Mouse (Mus musculus): ENCODE measurements around the gene Fbxo42. TPM values are rescaled to one million over a fixed set of nuclear protein-coding genes. Genes with fewer than 3 reads are reported as not detected.

The Fbxo42 gene
- polyA plus RNA-seq, 1 experiment from 2014 or later = 31.7 TPM

GRCm38 (mm10) chr4:141238492-141239387 lies 91.0 kb downstream of the Fbxo42 start:
- Histone ChIP-seq H3K27me3 (ENCODE audit: control insufficient read depth, insufficient read depth, low read length) (peaks cover 30% of the 10 kb centered on the region), H3K9ac (replicated peaks; ENCODE audit: low read depth, low read length) (peak overlapping the region; percentile 28; the same call in 1 of the 2 replicates)

DNA sequence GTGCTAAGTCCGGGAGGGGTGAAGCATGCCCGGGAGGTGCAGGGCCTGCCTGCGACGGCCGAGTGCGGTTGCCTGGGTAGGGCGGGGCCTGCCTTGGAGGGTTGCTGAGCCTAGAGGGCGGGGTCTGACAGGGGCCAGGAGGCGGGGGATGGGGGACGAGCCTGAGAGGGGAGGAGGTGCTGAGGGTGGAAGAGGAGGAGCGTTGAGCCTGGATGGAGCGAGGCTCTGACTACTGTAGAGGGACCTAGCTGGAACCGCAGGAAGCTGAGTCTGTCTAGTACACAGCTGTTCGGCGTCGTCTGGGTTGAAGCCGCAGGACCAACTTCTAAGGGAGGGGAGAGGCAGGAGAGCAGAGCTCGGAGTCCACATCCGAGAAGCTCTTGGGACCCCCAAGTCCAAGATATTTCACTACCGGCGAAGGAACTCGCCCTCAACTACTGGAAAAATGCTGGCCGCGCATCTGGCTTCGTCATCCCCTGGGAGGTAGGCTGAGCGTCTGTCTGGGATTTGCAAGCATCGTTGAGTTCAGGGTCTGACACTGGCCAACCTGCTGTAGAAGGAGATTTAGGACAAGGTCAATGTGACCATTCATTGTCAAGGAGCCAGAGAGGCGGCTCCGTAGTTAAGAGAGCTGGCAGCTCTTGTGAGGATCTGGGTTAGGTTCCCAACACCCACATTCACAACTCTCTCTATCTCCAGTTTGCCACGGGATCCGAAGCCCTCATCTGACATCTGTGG lies 91.8 kb downstream of the Fbxo42 start, which contains the start of gene Arhgef19:
TSS of gene Arhgef19 (plus strand) at position 112 of the 738 bp plus-strand sequence.
- Histone ChIP-seq H3K4me1 (ENCODE audit: control insufficient read depth, insufficient read depth, low read length) (peaks cover 19% of the 10 kb centered on the region), H3K27ac (ENCODE audit: low read depth, low read length) (no peak within 1 kb of the TSS), H3K36me3 (ENCODE audit: control insufficient read depth, insufficient read depth, low read length) (no peaks in the 10 kb centered on the region), H3K9ac (replicated peaks; ENCODE audit: low read depth, low read length) (peak within 1 kb of the TSS; percentile 28), H3K4me2 (ENCODE audit: low read depth, low read length) (peak within 1 kb of the TSS; percentile 55), H3K4me3 (ENCODE audit: low read depth, low read length) (peak within 1 kb of the TSS; percentile 26), H3K27me3 (ENCODE audit: control insufficient read depth, insufficient read depth, low read length) (peaks cover 30% of the 10 kb centered on the region), H3K9me3 (ENCODE audit: control insufficient read depth, low read length) (no peaks in the 10 kb centered on the region)
- 1% methylated on average over 31 of the region's 31 CpGs for WGBS
- peak; percentile 84 for ATAC-seq (ENCODE audit: low read depth)

More at GRCm38 (mm10) chr4:141238492-141239387, 91.0 kb downstream of the Fbxo42 start:
- peaks cover 19% of the 10 kb centered on the region for H3K4me1 ChIP-seq (ENCODE audit: control insufficient read depth, insufficient read depth, low read length)
- H3K4me3 ChIP-seq (ENCODE audit: low read depth, low read length) = peak overlapping the region; percentile 26
- H3K9me3 ChIP-seq (ENCODE audit: control insufficient read depth, low read length) = no peaks in the 10 kb centered on the region
- H3K36me3 ChIP-seq (ENCODE audit: control insufficient read depth, insufficient read depth, low read length) = no peaks in the 10 kb centered on the region
- WGBS = 4% methylated on average over 20 of the region's 20 CpGs
- no peak for ATAC-seq (ENCODE audit: low read depth)
- peak overlapping the region; percentile 55 for H3K4me2 ChIP-seq (ENCODE audit: low read depth, low read length)
- no peak overlapping the region for H3K27ac ChIP-seq (ENCODE audit: low read depth, low read length)

GRCm38 (mm10) chr4:141240617-141241016 lies 92.9 kb downstream of the Fbxo42 start:
- Histone ChIP-seq H3K36me3 (ENCODE audit: control insufficient read depth, insufficient read depth, low read length) (no peaks in the 10 kb centered on the region), H3K4me1 (ENCODE audit: control insufficient read depth, insufficient read depth, low read length) (peaks cover 21% of the 10 kb centered on the region), H3K27me3 (ENCODE audit: control insufficient read depth, insufficient read depth, low read length) (peaks cover 30% of the 10 kb centered on the region), H3K4me2 (ENCODE audit: low read depth, low read length) (no peak overlapping the region), H3K9me3 (ENCODE audit: control insufficient read depth, low read length) (no peaks in the 10 kb centered on the region), H3K27ac (ENCODE audit: low read depth, low read length) (no peak overlapping the region), H3K9ac (replicated peaks; ENCODE audit: low read depth, low read length) (no peak overlapping the region), H3K4me3 (ENCODE audit: low read depth, low read length) (no peak overlapping the region)
- no peak for ATAC-seq (ENCODE audit: low read depth)
- 3% methylated on average over 14 of the region's 14 CpGs for WGBS

DNA sequence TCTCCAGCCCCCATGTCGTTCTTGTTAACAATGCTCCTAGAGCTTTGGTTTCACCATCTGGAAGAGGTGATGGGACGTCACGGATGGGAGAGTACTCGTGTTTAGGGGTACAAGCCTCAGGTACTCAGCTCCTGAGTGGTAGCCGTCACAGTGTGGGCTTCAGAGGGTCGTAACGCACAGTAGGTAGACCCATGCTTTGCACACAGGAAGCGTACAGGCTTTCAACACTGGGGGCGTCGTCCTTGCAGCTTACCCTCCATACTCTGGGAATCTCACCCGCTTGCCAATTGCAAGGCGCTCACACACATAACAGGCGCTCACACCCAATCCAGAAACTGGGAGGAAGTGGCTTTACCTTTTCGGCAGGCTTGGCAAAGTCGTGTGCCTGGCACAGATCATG lies 94.1 kb downstream of the Fbxo42 start:
- no peak overlapping the region for H3K27ac ChIP-seq (ENCODE audit: low read depth, low read length)
- no peaks in the 10 kb centered on the region for H3K36me3 ChIP-seq (ENCODE audit: control insufficient read depth, insufficient read depth, low read length)
- H3K9me3 ChIP-seq (ENCODE audit: control insufficient read depth, low read length) = no peaks in the 10 kb centered on the region
- whole genome bisulfite sequencing = 35% methylated on average over 15 of the region's 15 CpGs
- peaks cover 27% of the 10 kb centered on the region for H3K4me1 ChIP-seq (ENCODE audit: control insufficient read depth, insufficient read depth, low read length)
- H3K4me2 ChIP-seq (ENCODE audit: low read depth, low read length) = no peak overlapping the region
- ATAC-seq (ENCODE audit: low read depth) = no peak
- no peak overlapping the region for H3K4me3 ChIP-seq (ENCODE audit: low read depth, low read length)
- H3K27me3 ChIP-seq (ENCODE audit: control insufficient read depth, insufficient read depth, low read length) = peaks cover 30% of the 10 kb centered on the region
- H3K9ac ChIP-seq (replicated peaks; ENCODE audit: low read depth, low read length) = no peak overlapping the region

DNA sequence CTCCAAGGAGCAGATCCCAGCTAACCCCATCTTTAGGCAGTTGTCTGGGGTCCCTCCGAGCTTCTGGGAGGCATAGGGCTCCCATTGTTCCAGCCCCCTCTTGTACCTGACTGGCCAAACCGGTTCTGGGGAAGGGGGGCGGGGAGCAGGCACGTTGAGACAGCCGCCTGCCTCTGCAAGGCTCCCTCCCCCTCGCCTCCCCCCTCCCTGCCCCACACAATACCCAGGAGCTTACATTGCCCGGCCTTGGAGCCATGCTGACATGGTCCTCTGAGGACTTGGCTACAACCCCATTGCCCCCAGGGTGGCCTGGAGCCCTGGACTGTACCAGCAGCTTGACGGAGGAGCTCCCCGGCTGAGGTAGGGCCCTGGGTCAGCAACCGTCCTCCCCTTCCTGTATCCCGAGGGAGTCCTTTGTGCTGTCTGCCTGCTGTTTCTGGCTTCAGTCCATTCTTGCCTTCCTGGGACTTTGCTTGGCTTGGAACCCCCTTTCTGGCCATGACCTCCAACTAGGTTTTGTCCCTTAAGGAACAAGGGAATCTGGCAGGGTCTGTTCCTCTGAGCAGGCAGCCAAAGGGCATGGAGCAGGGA lies 95.0 kb downstream of the Fbxo42 start:
- Histone ChIP-seq H3K9ac (replicated peaks; ENCODE audit: low read depth, low read length) (no peak overlapping the region), H3K4me3 (ENCODE audit: low read depth, low read length) (no peak overlapping the region), H3K4me2 (ENCODE audit: low read depth, low read length) (no peak overlapping the region), H3K36me3 (ENCODE audit: control insufficient read depth, insufficient read depth, low read length) (no peaks in the 10 kb centered on the region), H3K4me1 (ENCODE audit: control insufficient read depth, insufficient read depth, low read length) (peaks cover 36% of the 10 kb centered on the region), H3K27ac (ENCODE audit: low read depth, low read length) (no peak overlapping the region), H3K27me3 (ENCODE audit: control insufficient read depth, insufficient read depth, low read length) (peaks cover 37% of the 10 kb centered on the region), H3K9me3 (ENCODE audit: control insufficient read depth, low read length) (no peaks in the 10 kb centered on the region)
- ATAC-seq (ENCODE audit: low read depth) = no peak
- 6% methylated on average over 9 of the region's 11 CpGs for WGBS

DNA sequence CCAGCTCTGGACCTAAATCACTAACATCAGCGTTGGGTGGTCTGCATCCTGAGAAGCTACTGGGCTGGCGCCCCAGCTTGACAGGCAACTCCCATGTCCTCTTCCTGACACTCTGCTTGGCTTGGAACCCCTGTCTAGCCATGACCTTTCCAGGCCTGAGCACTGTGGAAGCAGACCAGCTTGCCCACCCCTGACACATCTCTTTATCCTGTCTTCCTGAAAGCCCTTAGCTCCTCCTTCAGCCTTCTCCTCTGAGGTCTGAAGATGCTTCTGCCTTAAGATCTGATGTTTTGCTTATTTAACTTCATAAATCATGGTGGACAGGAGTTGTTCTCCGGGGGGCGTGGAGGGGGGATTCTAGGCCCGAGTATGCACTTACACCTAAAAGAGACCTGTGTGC lies 95.9 kb downstream of the Fbxo42 start:
- Histone ChIP-seq H3K4me1 (ENCODE audit: control insufficient read depth, insufficient read depth, low read length) (peaks cover 37% of the 10 kb centered on the region), H3K9me3 (ENCODE audit: control insufficient read depth, low read length) (no peaks in the 10 kb centered on the region), H3K4me2 (ENCODE audit: low read depth, low read length) (no peak overlapping the region), H3K27ac (ENCODE audit: low read depth, low read length) (no peak overlapping the region), H3K9ac (replicated peaks; ENCODE audit: low read depth, low read length) (no peak overlapping the region), H3K4me3 (ENCODE audit: low read depth, low read length) (no peak overlapping the region), H3K36me3 (ENCODE audit: control insufficient read depth, insufficient read depth, low read length) (no peaks in the 10 kb centered on the region), H3K27me3 (ENCODE audit: control insufficient read depth, insufficient read depth, low read length) (peaks cover 40% of the 10 kb centered on the region)
- no peak for ATAC-seq (ENCODE audit: low read depth)
- 67% methylated on average over 5 of the region's 5 CpGs for WGBS

DNA sequence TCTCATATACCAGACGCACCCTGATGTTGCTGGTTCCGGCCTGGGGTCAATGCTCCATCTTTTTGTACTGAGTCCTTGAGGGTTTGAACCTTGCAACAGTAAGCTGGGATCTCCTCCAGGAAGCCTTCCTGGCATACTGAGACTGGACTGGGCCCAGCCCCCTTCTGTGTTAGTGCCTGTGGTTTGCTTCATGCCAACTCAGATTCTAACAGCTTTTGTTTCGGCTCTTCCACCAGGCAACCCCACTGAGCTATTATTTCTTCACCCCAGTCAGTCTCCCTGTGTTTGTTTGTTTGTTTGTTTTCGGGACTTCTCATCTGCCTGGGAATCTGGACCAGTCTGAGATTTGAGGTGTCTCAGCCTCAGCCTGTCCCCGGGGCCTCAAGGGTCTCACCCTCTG lies 96.7 kb downstream of the Fbxo42 start:
- Histone ChIP-seq H3K27ac (ENCODE audit: low read depth, low read length) (peak overlapping the region; percentile 65; the same call in 1 of the 2 replicates), H3K36me3 (ENCODE audit: control insufficient read depth, insufficient read depth, low read length) (no peaks in the 10 kb centered on the region), H3K9ac (replicated peaks; ENCODE audit: low read depth, low read length) (no peak overlapping the region), H3K27me3 (ENCODE audit: control insufficient read depth, insufficient read depth, low read length) (peaks cover 43% of the 10 kb centered on the region), H3K9me3 (ENCODE audit: control insufficient read depth, low read length) (no peaks in the 10 kb centered on the region), H3K4me2 (ENCODE audit: low read depth, low read length) (no peak overlapping the region), H3K4me3 (ENCODE audit: low read depth, low read length) (no peak overlapping the region), H3K4me1 (ENCODE audit: control insufficient read depth, insufficient read depth, low read length) (peaks cover 31% of the 10 kb centered on the region)
- ATAC-seq (ENCODE audit: low read depth) = no peak
- WGBS = 43% methylated on average over 5 of the region's 5 CpGs

- H3K4me1 ChIP-seq (ENCODE audit: control insufficient read depth, insufficient read depth, low read length) = peaks cover 27% of the 10 kb centered on the region
- peaks cover 46% of the 10 kb centered on the region for H3K27me3 ChIP-seq (ENCODE audit: control insufficient read depth, insufficient read depth, low read length)
- 10% methylated on average over 9 of the region's 9 CpGs for WGBS
Measured at GRCm38 (mm10) chr4:141244931-141245425, 97.3 kb downstream of the Fbxo42 start.

More at GRCm38 (mm10) chr4:141244931-141245425, 97.3 kb downstream of the Fbxo42 start:
- no peaks in the 10 kb centered on the region for H3K9me3 ChIP-seq (ENCODE audit: control insufficient read depth, low read length)
- no peaks in the 10 kb centered on the region for H3K36me3 ChIP-seq (ENCODE audit: control insufficient read depth, insufficient read depth, low read length)
- H3K27ac ChIP-seq (ENCODE audit: low read depth, low read length) = peak overlapping the region; percentile 65
- no peak overlapping the region for H3K4me3 ChIP-seq (ENCODE audit: low read depth, low read length)
- no peak overlapping the region for H3K4me2 ChIP-seq (ENCODE audit: low read depth, low read length)
- H3K9ac ChIP-seq (replicated peaks; ENCODE audit: low read depth, low read length) = no peak overlapping the region
- peak; percentile 38 for ATAC-seq (ENCODE audit: low read depth)
